Mouse (Mus musculus): ENCODE results near the gene Ftcd.

- TF ChIP-seq POLR2A (IDR thresholded peaks at IDR 0.05; ENCODE audit: low read depth, low read length) (no peak), CTCF (IDR thresholded peaks at IDR 0.05; ENCODE audit: extremely low read depth, insufficient read depth, insufficient read length, insufficient replicate concordance) (no peak)
These were observed 48.3 kb downstream of the Ftcd start for GRCm38 (mm10) chr10:76623734-76624133.

Data from spleen, adult 2 months (tissue).